Mouse (Mus musculus): ENCODE data around the gene Zfp654.

The Zfp654 gene

GRCm38 (mm10) chr16:64856946-64857345 is 5.5 kb upstream of the Zfp654 start:
- no peak for DNase-seq (ENCODE audit: extremely low spot score, low read depth, low spot score)

DNA sequence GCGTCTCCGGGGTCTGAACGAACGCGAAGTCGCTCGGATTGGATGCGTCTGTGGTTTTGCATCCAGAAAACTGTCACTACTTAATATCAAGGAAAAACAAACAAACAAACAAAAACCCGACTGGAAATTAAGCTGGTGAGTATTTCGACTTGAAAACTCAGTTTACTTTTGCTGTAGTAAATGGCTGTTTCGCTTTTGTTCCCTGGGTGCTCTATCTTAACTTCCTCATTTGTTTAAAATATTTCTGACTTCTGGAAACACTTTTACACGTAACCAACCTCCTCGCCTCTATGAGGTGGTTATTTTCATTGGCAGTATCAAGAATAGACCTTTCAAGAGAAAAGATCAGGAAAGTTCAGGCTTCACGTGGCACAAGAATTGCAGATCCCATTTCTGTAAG is 1.4 kb upstream of the Zfp654 start:
- no peak for DNase-seq (ENCODE audit: extremely low spot score, low read depth, low spot score)

DNA sequence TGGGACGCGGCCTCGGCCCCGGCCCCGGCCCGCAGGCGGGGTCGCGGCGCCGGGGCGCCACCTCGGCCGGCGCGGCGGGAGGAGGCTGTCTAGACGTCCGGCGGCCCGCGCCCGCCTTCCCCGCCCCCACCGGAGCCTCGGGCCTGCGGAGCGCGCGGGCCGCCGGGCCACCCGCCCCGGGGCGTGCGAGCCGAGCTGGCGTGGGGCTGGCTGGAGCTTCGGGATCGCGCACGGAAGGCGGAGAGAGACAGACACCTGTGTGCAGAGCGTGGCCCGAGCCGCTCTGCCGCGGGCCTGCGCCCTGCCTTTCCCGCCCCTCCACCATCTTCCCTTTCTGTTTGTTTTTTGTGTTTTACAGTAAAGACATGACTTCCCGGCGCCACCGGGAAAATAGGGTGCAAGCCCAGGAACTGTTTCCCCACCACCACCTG is 1.0 kb upstream of the Zfp654 start:
- no peak for DNase-seq (ENCODE audit: extremely low spot score, low read depth, low spot score)

- no peak for DNase-seq (ENCODE audit: extremely low spot score, low read depth, low spot score)
These were observed 328 bp downstream of the Zfp654 start for GRCm38 (mm10) chr16:64851085-64851562.

- DNase-seq (ENCODE audit: extremely low spot score, low read depth, low spot score) = no peak
These were observed 966 bp downstream of the Zfp654 start for GRCm38 (mm10) chr16:64850287-64851084.

DNA sequence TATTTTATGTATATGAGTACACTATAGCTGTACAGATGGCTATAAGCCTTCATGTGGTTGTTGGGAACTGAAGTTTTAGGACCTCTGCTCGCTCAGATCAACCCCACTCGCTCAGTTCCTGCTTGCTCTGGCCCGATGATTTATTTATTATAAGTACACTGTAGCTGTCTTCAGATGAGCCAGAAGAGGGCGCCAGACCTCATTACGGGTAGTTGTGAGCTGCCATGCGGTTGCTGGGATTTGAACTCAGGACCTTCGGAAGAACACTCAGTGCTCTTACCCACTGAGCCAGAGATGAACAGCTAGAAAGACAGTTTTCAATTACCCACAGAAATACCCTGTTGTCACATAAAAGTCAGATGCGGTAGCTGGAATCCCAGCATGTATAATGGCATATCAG is 5.5 kb downstream of the Zfp654 start:
- no peak for DNase-seq (ENCODE audit: extremely low spot score, low read depth, low spot score)

DNA sequence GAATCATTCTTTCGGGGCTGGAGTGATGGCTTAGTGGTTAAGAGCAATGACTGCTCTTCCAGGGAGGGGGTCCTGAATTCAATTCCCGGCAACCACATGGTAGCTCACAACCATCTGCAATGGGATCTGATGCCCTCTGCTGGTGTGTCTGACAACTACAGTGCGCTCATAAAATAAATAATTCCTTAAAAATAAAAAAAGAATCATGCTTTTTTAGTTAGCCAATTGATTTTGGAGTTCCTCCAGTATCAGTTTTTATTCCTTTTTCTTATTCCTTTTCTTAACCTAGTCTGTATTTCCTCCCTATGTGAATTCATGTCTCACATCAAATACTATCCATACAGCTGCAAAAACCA is 9.1 kb downstream of the Zfp654 start:
- no peak for DNase-seq (ENCODE audit: extremely low spot score, low read depth, low spot score)

DNA sequence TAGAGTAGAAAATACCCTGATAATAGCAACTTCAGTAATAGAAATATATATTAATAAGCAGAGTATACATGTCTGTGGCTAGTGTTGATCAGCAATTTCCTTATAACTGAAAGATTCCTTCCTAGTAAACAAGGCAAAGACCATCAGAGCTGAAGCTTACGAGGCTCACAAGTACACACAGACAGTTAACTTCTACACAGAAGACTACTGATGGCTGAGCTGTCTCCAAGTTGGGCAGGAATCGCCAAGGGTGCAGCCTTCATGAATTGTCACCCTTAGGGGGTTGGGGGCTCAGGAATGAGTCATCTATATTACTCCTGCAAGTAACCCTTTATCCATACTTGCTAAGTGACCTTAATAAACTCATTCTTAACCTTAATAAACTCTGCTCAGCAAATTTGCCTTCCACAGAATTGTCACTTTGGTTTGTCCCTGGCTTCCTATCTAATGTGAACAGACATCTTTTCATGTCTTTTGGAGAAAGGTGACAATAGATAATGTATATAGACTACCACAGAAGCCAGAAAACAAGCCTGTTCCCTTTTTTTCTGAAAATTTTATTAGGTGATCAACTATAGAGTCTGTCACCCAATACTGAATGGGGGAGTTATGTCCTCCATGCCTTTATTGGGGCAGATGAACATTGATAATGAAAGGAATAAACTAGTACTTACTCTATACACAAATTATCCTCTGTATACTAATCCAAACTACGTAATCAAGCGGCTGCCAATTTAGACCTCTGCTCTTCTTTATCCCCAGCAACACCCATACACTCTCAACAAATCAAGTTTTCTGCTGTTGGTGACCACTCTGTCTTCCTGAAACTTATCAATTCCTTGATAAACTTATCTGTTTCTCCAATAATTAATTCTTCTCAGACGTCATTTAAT is 9.7 kb downstream of the Zfp654 start:
- DNase-seq (ENCODE audit: extremely low spot score, low read depth, low spot score) = no peak

DNA sequence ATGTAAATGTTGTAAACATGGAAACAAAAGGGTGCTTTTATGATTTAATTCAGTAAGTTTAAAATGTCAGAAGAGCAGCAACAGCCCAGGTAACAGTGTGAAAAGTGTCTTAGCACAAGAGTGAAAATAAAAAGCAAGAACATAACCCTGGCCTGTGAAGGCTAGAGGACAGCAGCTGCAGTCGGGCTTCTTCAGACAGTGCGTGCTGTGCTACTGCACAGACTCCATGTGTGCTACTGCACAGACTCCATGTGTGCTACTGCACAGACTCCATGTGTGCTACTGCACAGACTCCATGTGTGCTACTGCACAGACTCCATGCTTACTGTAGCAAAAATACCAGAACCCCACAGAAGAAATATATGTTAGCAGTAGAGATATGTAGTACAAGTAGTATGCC is 14.7 kb downstream of the Zfp654 start:
- DNase-seq (ENCODE audit: extremely low spot score, low read depth, low spot score) = no peak

DNA sequence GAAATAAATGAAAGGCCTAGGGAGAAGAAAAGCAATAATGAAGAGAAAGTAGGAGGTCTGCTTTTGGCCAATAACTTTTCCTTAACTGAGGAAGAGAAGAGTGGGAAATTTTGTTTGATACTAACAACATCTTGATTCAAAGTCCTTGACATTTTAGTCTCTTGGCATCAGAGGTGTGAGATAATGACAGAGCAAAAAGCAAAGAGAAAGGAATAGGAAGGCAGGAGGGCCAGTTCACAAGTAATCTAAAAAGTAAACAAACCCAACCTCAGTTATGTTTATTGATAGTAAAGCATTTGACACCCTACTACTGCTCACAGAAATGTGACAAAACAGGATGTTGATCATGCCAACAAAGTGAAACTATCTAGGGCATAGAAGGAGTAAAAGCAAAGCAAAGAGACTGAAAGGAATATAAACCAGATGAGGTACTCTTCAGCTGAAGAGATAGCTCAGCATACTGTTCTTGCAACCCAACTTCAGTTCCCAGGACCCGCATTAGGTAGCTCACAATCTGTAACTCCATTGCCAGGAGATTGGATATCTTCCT is 15.4 kb downstream of the Zfp654 start:
- DNase-seq (ENCODE audit: extremely low spot score, low read depth, low spot score) = no peak

GRCm38 (mm10) chr16:64830291-64830690 is 21.2 kb downstream of the Zfp654 start:
- DNase-seq (ENCODE audit: extremely low spot score, low read depth, low spot score) = no peak

GRCm38 (mm10) chr16:64824474-64824873 is 27.0 kb downstream of the Zfp654 start:
- DNase-seq (ENCODE audit: extremely low spot score, low read depth, low spot score) = no peak

GRCm38 (mm10) chr16:64823890-64824289 is 27.6 kb downstream of the Zfp654 start:
- no peak for DNase-seq (ENCODE audit: extremely low spot score, low read depth, low spot score)

GRCm38 (mm10) chr16:64817094-64817765 is 34.2 kb downstream of the Zfp654 start:
- DNase-seq (ENCODE audit: extremely low spot score, low read depth, low spot score) = no peak

GRCm38 (mm10) chr16:64803041-64803440 is 48.4 kb downstream of the Zfp654 start:
- no peak for DNase-seq (ENCODE audit: extremely low spot score, low read depth, low spot score)

- DNase-seq (ENCODE audit: extremely low spot score, low read depth, low spot score) = no peak
These were observed 49.8 kb downstream of the Zfp654 start for GRCm38 (mm10) chr16:64801638-64802037.

DNA sequence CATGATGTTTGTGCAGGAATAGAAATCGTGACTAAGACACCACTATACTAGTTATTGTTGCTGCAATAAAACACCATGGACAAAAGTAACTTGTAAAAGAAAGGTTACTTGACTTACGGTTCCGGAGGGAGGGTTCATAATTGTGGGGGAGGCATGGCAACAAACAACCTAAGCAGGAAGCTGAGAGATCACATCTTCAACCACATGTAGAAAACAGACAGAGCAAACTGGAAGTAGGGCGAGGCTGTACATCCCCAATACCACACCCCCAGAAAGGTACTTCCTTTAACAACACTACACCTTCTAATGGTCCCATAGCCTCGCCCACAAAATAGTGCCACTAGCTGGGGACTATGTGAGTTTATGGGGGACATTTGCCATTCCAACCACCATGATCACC is 51.1 kb downstream of the Zfp654 start:
- no peak for DNase-seq (ENCODE audit: extremely low spot score, low read depth, low spot score)

- DNase-seq (ENCODE audit: extremely low spot score, low read depth, low spot score) = no peak
These were observed 56.6 kb downstream of the Zfp654 start for GRCm38 (mm10) chr16:64794802-64795201.

GRCm38 (mm10) chr16:64789706-64790105 is 61.7 kb downstream of the Zfp654 start:
- no peak for DNase-seq (ENCODE audit: extremely low spot score, low read depth, low spot score)

- DNase-seq (ENCODE audit: extremely low spot score, low read depth, low spot score) = no peak
These were observed 75.9 kb downstream of the Zfp654 start for GRCm38 (mm10) chr16:64775516-64775915.

GRCm38 (mm10) chr16:64771431-64771818 is 80.0 kb downstream of the Zfp654 start:
- DNase-seq (ENCODE audit: extremely low spot score, low read depth, low spot score) = no peak

All from hindlimb bud, embryonic 11.5 days (tissue).